8 mouse cellular contexts compared by ENCODE assay signal in genomic region chr12:45929760-45930150, GRCm38 (mm10).
DNase-seq lines count a peak whose midpoint lies in the region; ATAC-seq and TF ChIP-seq lines count a peak whose summit lies in the region.

No protein-coding gene starts in this region.

- no peaks in the 10 kb centered on the region for H3K4me1 ChIP-seq in intestine, postnatal 0 days (replicated peaks; ENCODE audit: control insufficient read depth, insufficient read depth, low read length)
- H3K4me1 ChIP-seq in intestine, embryonic 15.5 days (replicated peaks), result no peaks in the 10 kb centered on the region
- H3K4me1 ChIP-seq in embryonic facial prominence, embryonic 14.5 days (ENCODE audit: control insufficient read depth, insufficient read depth, low read length), result no peaks in the 10 kb centered on the region

- H3K9ac ChIP-seq in intestine, postnatal 0 days (ENCODE audit: low read depth, low read length), result no peak overlapping the region
- H3K9ac ChIP-seq in intestine, embryonic 15.5 days, result no peak overlapping the region
- H3K9ac ChIP-seq in embryonic facial prominence, embryonic 14.5 days (ENCODE audit: low read depth, low read length), result no peak overlapping the region

- peak; percentile 58 for TF ChIP-seq CTCF in intestine, postnatal 0 days (IDR thresholded peaks at IDR 0.05; ENCODE audit: low read depth)
- peak; percentile 65 for TF ChIP-seq CTCF in Patski (IDR thresholded peaks at IDR 0.05)

- no peak for ATAC-seq in intestine, postnatal 0 days
- ATAC-seq in intestine, embryonic 15.5 days, result no peak
- ATAC-seq in Patski, result no peak
- no peak for ATAC-seq in embryonic facial prominence, embryonic 14.5 days (ENCODE audit: low read depth)

- POLR2A ChIA-PET in Patski (lab: Charles Lee), result no interaction called here

- 35% methylated on average over 3 of the region's 3 CpGs for WGBS in intestine, postnatal 0 days
- 47% methylated on average over 3 of the region's 3 CpGs for WGBS in intestine, embryonic 15.5 days
- WGBS in embryonic facial prominence, embryonic 14.5 days, result 33% methylated on average over 3 of the region's 3 CpGs

- CTCF ChIA-PET in Patski (lab: Charles Lee), result no interaction called here

- no peaks in the 10 kb centered on the region for H3K27me3 ChIP-seq in intestine, postnatal 0 days (replicated peaks; ENCODE audit: control insufficient read depth, insufficient read depth, low read length)
- no peaks in the 10 kb centered on the region for H3K27me3 ChIP-seq in intestine, embryonic 15.5 days (replicated peaks)
- H3K27me3 ChIP-seq in Patski, result no peaks in the 10 kb centered on the region
- no peaks in the 10 kb centered on the region for H3K27me3 ChIP-seq in embryonic facial prominence, embryonic 14.5 days (replicated peaks; ENCODE audit: control insufficient read depth, insufficient read depth, low read length)

- H3K9me3 ChIP-seq in intestine, postnatal 0 days (ENCODE audit: control insufficient read depth), result no peaks in the 10 kb centered on the region
- H3K9me3 ChIP-seq in intestine, embryonic 15.5 days, result no peaks in the 10 kb centered on the region
- no peaks in the 10 kb centered on the region for H3K9me3 ChIP-seq in embryonic facial prominence, embryonic 14.5 days (ENCODE audit: control insufficient read depth, low read length)

- H3K4me3 ChIP-seq in intestine, postnatal 0 days (ENCODE audit: low read depth, low read length), result no peak overlapping the region
- H3K4me3 ChIP-seq in intestine, embryonic 15.5 days (replicated peaks), result no peak overlapping the region
- no peak overlapping the region for H3K4me3 ChIP-seq in embryonic facial prominence, embryonic 14.5 days (ENCODE audit: low read depth, low read length)

- in situ Hi-C loops in Patski (cut with MboI; ENCODE audit: low pct_unique_long_range_greater_than_20kb), result loop anchor here (25.0 kb wide), 3 partner anchors 683 to 1383 kb away; partner anchors contain the start of gene Nova1

- DNase-seq in Patski (ENCODE audit: low read depth, low spot score), result no peak
- DNase-seq in embryonic facial prominence, embryonic 14.5 days (ENCODE audit: low spot score), result peak; percentile 65
- DNase-seq in left cerebral cortex, adult 11 months (ENCODE audit: low spot score), result peak; percentile 39
- peak; percentile 45 for DNase-seq in right cerebral cortex, postnatal 4 days
- DNase-seq in heart, adult 9 months (ENCODE audit: low spot score in 2 of 2), result no peak
- DNase-seq in urinary bladder, adult 2 months (ENCODE audit: low spot score), result no peak

- H3K4me2 ChIP-seq in intestine, postnatal 0 days (replicated peaks; ENCODE audit: low read depth), result no peak overlapping the region
- H3K4me2 ChIP-seq in intestine, embryonic 15.5 days (replicated peaks), result no peak overlapping the region
- H3K4me2 ChIP-seq in embryonic facial prominence, embryonic 14.5 days (ENCODE audit: low read depth, low read length), result no peak overlapping the region

- no peak overlapping the region for H3K27ac ChIP-seq in intestine, postnatal 0 days (ENCODE audit: low read depth, low read length)
- H3K27ac ChIP-seq in intestine, embryonic 15.5 days, result no peak overlapping the region
- H3K27ac ChIP-seq in embryonic facial prominence, embryonic 14.5 days (replicated peaks; ENCODE audit: low read depth, low read length), result no peak overlapping the region

- no peaks in the 10 kb centered on the region for H3K36me3 ChIP-seq in intestine, postnatal 0 days (ENCODE audit: control insufficient read depth, insufficient read depth)
- no peaks in the 10 kb centered on the region for H3K36me3 ChIP-seq in intestine, embryonic 15.5 days
- no peaks in the 10 kb centered on the region for H3K36me3 ChIP-seq in embryonic facial prominence, embryonic 14.5 days (ENCODE audit: control insufficient read depth, insufficient read depth, low read length)

Comparison
In these comparisons a context has a peak if more than half of its experiments do, and no peak if none do; other contexts are left out.
1. DNase-seq: peak in embryonic facial prominence, embryonic 14.5 days (single experiment), left cerebral cortex, adult 11 months (single experiment) and right cerebral cortex, postnatal 4 days (single experiment); none in Patski (single experiment), heart, adult 9 months (0 of 2) and urinary bladder, adult 2 months (single experiment).